Mouse (Mus musculus): ENCODE results near the gene Hemk1. TPM values are rescaled to one million over a fixed set of nuclear protein-coding genes. Genes with fewer than 3 reads are reported as not detected.
"Not testable (repeated sequence)": the region's sequence is repeated elsewhere in the genome, so short reads cannot be mapped to it uniquely, and the experiment has no call there.

The Hemk1 gene
- polyA plus RNA-seq, 1 experiment: 9.8 TPM

- no peaks in the 10 kb centered on the region for H3K36me3 ChIP-seq (ENCODE audit: control insufficient read depth, insufficient read depth, low read length)
- H3K27me3 ChIP-seq (ENCODE audit: control insufficient read depth, insufficient read depth, low read length): no peaks in the 10 kb centered on the region
- 82% methylated on average over 5 of the region's 5 CpGs for WGBS
- TF ChIP-seq CTCF (IDR thresholded peaks at IDR 0.05; ENCODE audit: extremely low read depth, insufficient read length, insufficient replicate concordance, low read depth, low read length) (no peak), POLR2A (IDR thresholded peaks at IDR 0.05; ENCODE audit: low read depth, low read length) (no peak)
- no peak overlapping the region for H3K4me3 ChIP-seq (ENCODE audit: low read depth, low read length)
- H3K27ac ChIP-seq (ENCODE audit: insufficient read depth, low read depth, low read length): no peak overlapping the region
- H3K4me1 ChIP-seq (ENCODE audit: control insufficient read depth, insufficient read depth, insufficient read length, low read length): peaks cover 50% of the 10 kb centered on the region
These were observed 28.6 kb downstream of the Hemk1 start for GRCm38 (mm10) chr9:107309600-107309999.

GRCm38 (mm10) chr9:107309171-107309570 is 29.0 kb downstream of the Hemk1 start:
- Histone ChIP-seq H3K4me3 (ENCODE audit: low read depth, low read length) (no peak overlapping the region), H3K27me3 (ENCODE audit: control insufficient read depth, insufficient read depth, low read length) (no peaks in the 10 kb centered on the region), H3K4me1 (ENCODE audit: control insufficient read depth, insufficient read depth, insufficient read length, low read length) (peaks cover 50% of the 10 kb centered on the region), H3K27ac (ENCODE audit: insufficient read depth, low read depth, low read length) (no peak overlapping the region), H3K36me3 (ENCODE audit: control insufficient read depth, insufficient read depth, low read length) (no peaks in the 10 kb centered on the region)
- 82% methylated on average over 9 of the region's 9 CpGs for WGBS
- no peak for TF ChIP-seq POLR2A (IDR thresholded peaks at IDR 0.05; ENCODE audit: low read depth, low read length)
- no peak for TF ChIP-seq CTCF (IDR thresholded peaks at IDR 0.05; ENCODE audit: extremely low read depth, insufficient read length, insufficient replicate concordance, low read depth, low read length)

GRCm38 (mm10) chr9:107308346-107309000 is 29.7 kb downstream of the Hemk1 start:
- WGBS: 81% methylated on average over 9 of the region's 9 CpGs
- H3K27me3 ChIP-seq (ENCODE audit: control insufficient read depth, insufficient read depth, low read length): no peaks in the 10 kb centered on the region
- H3K36me3 ChIP-seq (ENCODE audit: control insufficient read depth, insufficient read depth, low read length): no peaks in the 10 kb centered on the region
- TF ChIP-seq CTCF (IDR thresholded peaks at IDR 0.05; ENCODE audit: extremely low read depth, insufficient read length, insufficient replicate concordance, low read depth, low read length): no peak
- TF ChIP-seq POLR2A (IDR thresholded peaks at IDR 0.05; ENCODE audit: low read depth, low read length): no peak
- peaks cover 50% of the 10 kb centered on the region for H3K4me1 ChIP-seq (ENCODE audit: control insufficient read depth, insufficient read depth, insufficient read length, low read length)
- no peak overlapping the region for H3K27ac ChIP-seq (ENCODE audit: insufficient read depth, low read depth, low read length)
- no peak overlapping the region for H3K4me3 ChIP-seq (ENCODE audit: low read depth, low read length)

- WGBS: 10% methylated on average over 12 of the region's 12 CpGs
- H3K36me3 ChIP-seq (ENCODE audit: control insufficient read depth, insufficient read depth, low read length): no peaks in the 10 kb centered on the region
- no peaks in the 10 kb centered on the region for H3K27me3 ChIP-seq (ENCODE audit: control insufficient read depth, insufficient read depth, low read length)
- peak overlapping the region; percentile 6; the same call in 1 of the 2 replicates for H3K27ac ChIP-seq (ENCODE audit: insufficient read depth, low read depth, low read length)
- H3K4me1 ChIP-seq (ENCODE audit: control insufficient read depth, insufficient read depth, insufficient read length, low read length): peaks cover 45% of the 10 kb centered on the region
- H3K4me3 ChIP-seq (ENCODE audit: low read depth, low read length): no peak overlapping the region
- TF ChIP-seq POLR2A (IDR thresholded peaks at IDR 0.05; ENCODE audit: low read depth, low read length) (no peak), CTCF (IDR thresholded peaks at IDR 0.05; ENCODE audit: extremely low read depth, insufficient read length, insufficient replicate concordance, low read depth, low read length) (no peak)
These were observed 30.3 kb downstream of the Hemk1 start for GRCm38 (mm10) chr9:107307886-107308285.

GRCm38 (mm10) chr9:107307099-107307872 is 30.9 kb downstream of the Hemk1 start:
- 31% methylated on average over 11 of the region's 11 CpGs for WGBS
- peak overlapping the region; percentile 6; the same call in 1 of the 2 replicates for H3K27ac ChIP-seq (ENCODE audit: insufficient read depth, low read depth, low read length)
- H3K27me3 ChIP-seq (ENCODE audit: control insufficient read depth, insufficient read depth, low read length): no peaks in the 10 kb centered on the region
- TF ChIP-seq CTCF (IDR thresholded peaks at IDR 0.05; ENCODE audit: extremely low read depth, insufficient read length, insufficient replicate concordance, low read depth, low read length) (no peak), POLR2A (IDR thresholded peaks at IDR 0.05; ENCODE audit: low read depth, low read length) (no peak)
- H3K4me1 ChIP-seq (ENCODE audit: control insufficient read depth, insufficient read depth, insufficient read length, low read length): peaks cover 39% of the 10 kb centered on the region
- no peak overlapping the region for H3K4me3 ChIP-seq (ENCODE audit: low read depth, low read length)
- H3K36me3 ChIP-seq (ENCODE audit: control insufficient read depth, insufficient read depth, low read length): peaks cover under 1% of the 10 kb centered on the region; the same call in 1 of the 2 replicates

GRCm38 (mm10) chr9:107306673-107307072 is 31.5 kb downstream of the Hemk1 start:
- WGBS: 91% methylated on average over 1 of the region's 1 CpGs
- H3K36me3 ChIP-seq (ENCODE audit: control insufficient read depth, insufficient read depth, low read length); H3K27me3 ChIP-seq (ENCODE audit: control insufficient read depth, insufficient read depth, low read length); H3K4me3 ChIP-seq (ENCODE audit: low read depth, low read length); H3K27ac ChIP-seq (ENCODE audit: insufficient read depth, low read depth, low read length): not testable (repeated sequence)
- peaks cover 35% of the 10 kb centered on the region for H3K4me1 ChIP-seq (ENCODE audit: control insufficient read depth, insufficient read depth, insufficient read length, low read length)
